Mouse (Mus musculus) adrenal gland (tissue): ENCODE measurements around the gene Klhdc4.

Experiments used
- intact Hi-C: fragments of 180-260 bp; cut with DNase I; formaldehyde crosslinking; loops from one replicate; pipeline ENCODE4 v1.15.1; 2025

Gene Klhdc4

GRCm38 (mm10) chr8:121761480-121761879, 67.9 kb downstream of the Klhdc4 start:
- intact Hi-C loops: no loop called here

DNA sequence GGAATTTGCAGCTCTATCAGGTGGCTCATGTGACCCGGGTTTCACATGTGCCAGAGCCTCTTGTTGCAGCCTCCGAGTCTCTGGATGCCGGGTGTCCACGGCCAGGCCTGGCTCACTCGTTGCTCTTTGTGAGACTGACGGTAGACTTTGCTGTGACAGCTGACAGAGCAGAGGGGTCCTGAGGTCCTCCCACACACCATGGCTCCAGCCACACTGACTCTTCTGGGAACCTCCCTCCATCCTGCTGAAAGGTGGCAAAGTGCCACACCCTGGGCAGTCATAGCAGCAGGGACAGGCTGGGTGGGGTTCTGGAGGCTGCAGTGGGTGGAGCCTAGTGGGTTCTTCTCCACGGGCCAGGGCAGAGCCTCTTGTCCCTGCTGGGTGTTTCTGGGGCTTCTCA, 68.9 kb downstream of the Klhdc4 start:
- intact Hi-C loops: no loop called here

GRCm38 (mm10) chr8:121758470-121758869, 70.9 kb downstream of the Klhdc4 start:
- intact Hi-C loops: no loop called here

- intact Hi-C loops: no loop called here
Observed at GRCm38 (mm10) chr8:121751407-121751806, 78.0 kb downstream of the Klhdc4 start.

- intact Hi-C loops: no loop called here
Observed at GRCm38 (mm10) chr8:121750512-121750911, 78.9 kb downstream of the Klhdc4 start.

GRCm38 (mm10) chr8:121749501-121749900, 79.9 kb downstream of the Klhdc4 start:
- intact Hi-C loops: no loop called here
